Mouse (Mus musculus) cortical plate, adult 2 months (tissue): ENCODE measurements around the gene Zfp473.

ENCODE experiments used
- CTCF ChIP-seq: fragments of 200-500 bp; IDR thresholded peaks from 2 replicates; pipeline ENCODE4 v1.5.1; 2011; ENCODE audit warnings: mild to moderate bottlenecking, control low read depth, low read length; ENCODE audit not compliant: insufficient read depth; ENCODE audit errors: extremely low read depth
- POLR2A ChIP-seq: fragments of 200-500 bp; IDR thresholded peaks from 2 replicates; pipeline ENCODE4 v1.6.1; 2011; ENCODE audit warnings: mild to moderate bottlenecking, low read length, control low read depth; ENCODE audit not compliant: insufficient read depth; ENCODE audit errors: extremely low read depth

GRCm38 (mm10) chr7:44697980-44698379, 52.9 kb downstream of the Zfp473 start:
- no peak for TF ChIP-seq POLR2A
- no peak for TF ChIP-seq CTCF
